Mouse (Mus musculus) gastrocnemius, adult 2 months (tissue): ENCODE results near the gene Fam227a. TPM values are rescaled to one million over a fixed set of nuclear protein-coding genes. Genes with fewer than 3 reads are reported as not detected.
A peak's percentile ranks its signal among the peaks of the same experiment; 100 is the strongest.

ENCODE experiments used
- DNase-seq: peaks from one replicate; pipeline ENCODE4 v3.0.0; 2022
- H3K27ac ChIP-seq: fragments of 200-600 bp; 2 replicates; pipeline ENCODE4 v1.8.1; 2022; ENCODE audit warnings: mild to moderate bottlenecking
- H3K4me3 ChIP-seq: fragments of 200-600 bp; 2 replicates; pipeline ENCODE4 v1.8.1; 2022; ENCODE audit warnings: mild to moderate bottlenecking, moderate library complexity
- CTCF ChIP-seq: fragments of 200-600 bp; IDR thresholded peaks from 2 replicates; pipeline ENCODE4 v1.8.1; 2022; ENCODE audit warnings: antibody characterized with exemption, mild to moderate bottlenecking, moderate library complexity
- intact Hi-C: fragments of 180-260 bp; cut with DNase I; formaldehyde crosslinking; loops from one replicate; pipeline ENCODE4 v1.15.1; 2025
- total RNA-seq, 2 experiments: library from RNA; stranded (reverse); gene quantifications; 2 replicates each; pipeline ENCODE4 v1.2.3; 2021

Fam227a gene
- total RNA-seq, 2 experiments from 2014 or later, result 0.47 to 0.84 TPM

DNA sequence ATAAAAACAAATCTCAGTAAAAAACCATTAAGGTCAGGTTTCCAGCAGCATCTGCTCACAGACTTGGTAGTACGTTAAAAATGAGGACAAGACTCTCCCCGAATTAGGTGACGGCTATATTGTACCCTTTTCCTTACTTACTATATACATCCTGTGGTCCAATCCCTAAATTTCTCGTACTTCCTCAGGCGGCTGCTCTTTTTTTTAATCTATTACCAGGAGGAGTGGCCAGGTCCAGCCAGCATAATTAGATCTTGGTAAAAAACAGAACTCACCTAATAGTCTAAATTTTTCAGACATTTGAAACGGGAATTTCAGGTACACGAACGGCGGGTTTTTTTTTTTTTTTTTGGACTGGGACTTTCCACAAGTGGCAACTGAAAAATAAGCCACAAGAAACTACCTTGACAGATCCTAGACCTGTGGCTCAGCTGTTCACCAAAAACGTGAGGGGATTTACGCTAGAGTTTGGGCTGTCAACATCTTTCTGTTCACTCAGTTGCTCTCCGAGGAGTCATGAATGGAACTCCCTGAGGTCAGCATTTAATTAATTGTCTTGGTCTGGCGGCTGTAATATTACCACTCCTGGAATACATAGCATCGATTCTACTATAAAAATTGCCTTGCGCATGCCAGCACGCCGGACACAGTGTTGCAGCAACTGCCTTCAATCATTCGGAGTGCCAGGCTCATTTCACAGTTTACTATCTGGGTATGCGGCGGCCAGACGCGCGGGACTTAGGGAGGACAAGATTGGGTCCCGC lies 31.1 kb upstream of the Fam227a start:
- DNase-seq, result no peak
- intact Hi-C loops, result loop anchor here (2.0 to 10.0 kb wide), 2 partner anchors 51 to 145 kb away; partner anchors contain the start of gene Ddx17
- TF ChIP-seq CTCF, result no peak
- peak overlapping the region; percentile 71 for H3K4me3 ChIP-seq
- H3K27ac ChIP-seq, result peak overlapping the region; percentile 98

DNA sequence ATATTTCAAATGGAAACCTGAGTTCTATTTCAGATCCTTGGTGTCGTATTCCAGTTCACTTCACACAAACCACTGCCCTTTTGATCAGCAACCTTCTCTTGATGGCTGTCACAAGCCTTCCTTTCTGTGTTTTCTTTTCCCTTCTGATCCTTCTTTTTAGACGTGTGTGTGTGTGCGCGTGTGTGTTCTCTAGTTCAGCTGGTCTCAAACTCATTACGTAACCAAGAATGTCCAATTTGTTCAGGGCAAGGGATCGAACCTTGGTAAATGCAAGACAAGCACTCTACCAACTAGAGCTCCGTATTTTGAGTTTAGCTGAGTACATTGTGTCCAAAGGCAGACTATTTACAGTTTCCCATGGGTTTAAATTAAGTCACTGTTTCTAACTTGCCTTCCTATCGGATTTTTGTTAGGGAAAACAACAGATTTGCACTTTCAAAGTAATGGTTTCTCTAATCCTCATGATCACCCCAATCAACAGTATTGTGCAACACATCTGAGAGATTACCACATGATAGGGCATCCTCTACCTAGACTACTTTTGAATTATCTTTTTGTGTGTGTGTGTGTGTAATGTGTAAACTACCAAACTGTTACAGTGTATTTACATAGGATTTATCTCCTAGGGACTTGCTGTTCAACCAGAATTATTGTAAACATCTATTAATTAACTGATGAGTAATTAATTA lies 29.7 kb upstream of the Fam227a start:
- H3K27ac ChIP-seq, result peak overlapping the region; percentile 98
- intact Hi-C loops, result loop anchor here (10.0 kb wide), 1 partner anchor 144 kb away; the partner anchor contains the start of gene Ddx17
- H3K4me3 ChIP-seq, result peak overlapping the region; percentile 90
- TF ChIP-seq CTCF, result no peak
- DNase-seq, result no peak

DNA sequence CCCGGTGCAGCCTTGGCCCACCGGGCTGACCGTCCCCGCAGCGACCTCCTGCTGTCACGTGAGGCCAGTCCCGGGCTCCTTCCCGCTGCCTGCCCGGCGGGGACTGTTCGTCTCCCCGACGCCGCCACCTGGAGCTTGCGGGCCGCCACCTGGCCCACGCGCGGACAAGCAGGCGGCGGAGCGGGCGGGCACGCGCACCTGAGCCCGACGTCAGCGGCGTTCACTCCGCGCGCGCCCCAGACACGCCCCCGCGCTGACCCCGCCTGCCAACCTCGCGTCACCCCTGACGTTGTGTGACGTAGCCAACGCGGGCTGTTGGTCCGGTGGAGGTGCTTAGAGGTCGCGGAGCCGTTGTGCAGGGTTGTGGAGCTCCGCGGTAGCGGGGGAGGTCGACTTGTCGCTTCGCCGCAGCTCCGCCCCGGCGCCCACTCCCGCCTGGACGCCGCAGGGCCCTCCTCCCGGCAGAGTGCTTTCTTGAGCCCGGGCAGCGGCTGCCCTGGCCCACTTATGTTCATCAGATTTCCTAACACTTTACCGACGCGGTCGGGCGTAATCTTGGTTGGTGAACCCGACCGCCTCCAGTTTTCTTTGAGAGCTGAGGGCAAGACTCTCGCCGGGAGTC lies 29.0 kb upstream of the Fam227a start, which contains the start of gene Josd1:
Gene Josd1 (minus strand): TSS at position 274 of the 622 bp plus-strand sequence.
- intact Hi-C loops, result loop anchor here (10.0 kb wide), 1 partner anchor 143 kb away; the partner anchor contains the start of gene Ddx17
- DNase-seq, result peak; percentile 98
- peak within 1 kb of the TSS; percentile 90 for H3K4me3 ChIP-seq
- peak within 1 kb of the TSS; percentile 98 for H3K27ac ChIP-seq
- TF ChIP-seq CTCF, result no peak

DNA sequence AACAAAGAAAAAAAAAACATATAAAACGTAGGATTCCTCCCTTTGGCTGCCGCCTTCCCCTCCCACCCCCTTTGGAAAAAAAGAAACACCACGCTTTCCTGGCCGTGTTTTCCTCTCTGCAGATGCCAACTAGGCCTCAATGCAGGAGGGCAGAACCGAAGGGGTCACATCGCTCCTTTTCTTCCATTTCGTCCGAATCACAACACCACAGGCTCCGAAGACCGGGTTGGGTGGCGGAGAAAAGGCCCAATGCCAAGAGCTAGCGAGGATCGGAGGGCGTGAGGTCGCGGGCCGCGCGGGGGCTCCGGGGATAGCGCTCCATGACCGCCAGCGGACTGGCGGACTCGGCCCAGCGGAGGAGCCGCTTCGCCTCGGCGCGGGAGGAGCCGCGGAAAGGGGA lies 28.4 kb upstream of the Fam227a start:
- no peak for TF ChIP-seq CTCF
- DNase-seq, result no peak
- peak overlapping the region; percentile 90 for H3K4me3 ChIP-seq
- H3K27ac ChIP-seq, result peak overlapping the region; percentile 98
- intact Hi-C loops, result loop anchor here (10.0 kb wide), 1 partner anchor 142 kb away; the partner anchor contains the start of gene Ddx17

DNA sequence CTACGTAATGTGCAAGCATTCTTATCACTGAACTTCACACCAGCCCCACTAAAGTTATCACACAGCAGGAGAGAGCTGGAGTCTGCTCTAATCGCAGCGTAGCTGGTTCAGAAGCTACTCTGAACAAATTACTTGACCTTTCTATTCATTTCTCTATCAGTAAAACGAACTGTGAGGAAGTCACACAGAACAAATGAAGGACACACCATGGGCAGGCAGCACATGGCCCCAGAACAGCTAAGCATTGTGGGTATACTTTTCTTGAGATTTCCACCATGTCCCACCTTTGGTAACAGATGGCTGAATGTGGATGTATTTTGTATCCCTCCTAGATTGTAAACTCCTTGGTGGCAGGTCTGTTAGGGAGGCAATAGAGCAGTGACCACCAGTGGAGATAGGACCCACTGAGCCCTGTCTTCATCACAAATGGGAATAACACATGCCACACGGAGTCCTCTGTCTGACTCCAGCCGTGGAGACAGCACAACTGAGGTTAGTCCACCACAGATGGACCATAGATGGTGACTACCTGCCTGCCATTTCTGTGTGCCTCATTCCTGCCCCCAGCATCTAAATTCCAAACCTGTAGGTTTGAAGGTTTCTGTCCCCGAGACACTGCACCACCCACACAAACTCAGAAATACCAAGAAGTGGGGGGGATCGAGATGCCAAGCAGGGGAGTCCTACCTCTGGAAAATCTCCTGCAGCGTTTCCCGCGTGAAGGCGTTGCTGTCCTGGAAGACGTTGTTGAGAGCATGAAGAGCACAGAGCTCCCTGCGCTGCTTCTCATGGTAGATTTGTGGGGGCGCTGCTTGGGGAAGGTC lies 27.5 kb upstream of the Fam227a start:
- DNase-seq, result no peak
- TF ChIP-seq CTCF, result no peak
- peak overlapping the region; percentile 90 for H3K4me3 ChIP-seq
- intact Hi-C loops, result loop anchor here (10.0 kb wide), 1 partner anchor 141 kb away; the partner anchor contains the start of gene Ddx17
- H3K27ac ChIP-seq, result peak overlapping the region; percentile 98

DNA sequence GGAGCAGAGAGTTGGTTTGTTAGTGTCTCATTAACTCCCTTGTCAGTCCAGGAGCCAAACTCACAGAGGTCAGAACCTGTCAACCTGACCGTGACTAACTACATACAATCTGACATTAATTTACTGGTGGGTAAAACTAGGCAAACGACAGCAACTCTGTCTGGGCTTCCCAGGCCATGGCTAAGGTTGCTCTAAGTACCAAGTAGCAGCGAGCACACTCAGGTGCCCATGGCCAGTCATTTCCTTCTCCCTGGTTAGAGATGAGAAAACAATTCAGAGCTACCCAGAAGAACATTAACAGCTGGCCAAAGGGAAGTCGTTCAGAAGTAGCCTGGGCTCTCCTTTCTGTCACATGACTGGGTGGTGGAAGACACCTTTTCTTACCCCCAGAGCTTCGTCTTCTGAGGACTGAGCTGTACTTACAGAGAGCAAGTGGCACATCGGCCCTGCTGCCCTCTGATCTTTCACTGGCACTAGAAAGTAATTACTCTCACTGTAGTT lies 26.4 kb upstream of the Fam227a start:
- peak overlapping the region; percentile 98 for H3K27ac ChIP-seq
- intact Hi-C loops, result loop anchor here (10.0 kb wide), 1 partner anchor 140 kb away; the partner anchor contains the start of gene Ddx17

DNA sequence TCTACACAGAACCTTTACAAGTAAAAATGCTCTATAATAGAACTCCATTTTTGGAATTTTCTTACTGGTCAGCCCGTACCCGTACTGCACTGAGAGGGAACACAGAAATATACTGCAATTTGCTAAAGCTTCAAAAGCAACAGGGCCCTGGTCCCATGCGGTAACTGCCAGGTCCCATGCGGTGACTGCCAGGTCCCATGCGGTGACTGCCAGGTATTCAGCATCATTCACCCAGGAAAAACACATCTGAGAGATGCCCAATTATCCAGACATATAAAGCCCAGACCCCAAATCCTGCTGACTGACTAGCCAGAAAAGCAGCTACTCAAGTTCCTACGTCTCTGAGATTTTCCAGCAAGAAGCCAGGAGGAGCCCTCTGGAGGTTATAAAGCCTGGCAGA lies 25.9 kb upstream of the Fam227a start:
- no peak for DNase-seq
- Histone ChIP-seq H3K27ac (peak overlapping the region; percentile 98), H3K4me3 (peak overlapping the region; percentile 90)
- TF ChIP-seq CTCF, result no peak
- intact Hi-C loops, result loop anchor here (10.0 kb wide), 1 partner anchor 140 kb away; the partner anchor contains the start of gene Ddx17

More for the DNA sequence above, 26.4 kb upstream of the Fam227a start:
- no peak for DNase-seq
- H3K4me3 ChIP-seq, result peak overlapping the region; percentile 90
- TF ChIP-seq CTCF, result no peak

DNA sequence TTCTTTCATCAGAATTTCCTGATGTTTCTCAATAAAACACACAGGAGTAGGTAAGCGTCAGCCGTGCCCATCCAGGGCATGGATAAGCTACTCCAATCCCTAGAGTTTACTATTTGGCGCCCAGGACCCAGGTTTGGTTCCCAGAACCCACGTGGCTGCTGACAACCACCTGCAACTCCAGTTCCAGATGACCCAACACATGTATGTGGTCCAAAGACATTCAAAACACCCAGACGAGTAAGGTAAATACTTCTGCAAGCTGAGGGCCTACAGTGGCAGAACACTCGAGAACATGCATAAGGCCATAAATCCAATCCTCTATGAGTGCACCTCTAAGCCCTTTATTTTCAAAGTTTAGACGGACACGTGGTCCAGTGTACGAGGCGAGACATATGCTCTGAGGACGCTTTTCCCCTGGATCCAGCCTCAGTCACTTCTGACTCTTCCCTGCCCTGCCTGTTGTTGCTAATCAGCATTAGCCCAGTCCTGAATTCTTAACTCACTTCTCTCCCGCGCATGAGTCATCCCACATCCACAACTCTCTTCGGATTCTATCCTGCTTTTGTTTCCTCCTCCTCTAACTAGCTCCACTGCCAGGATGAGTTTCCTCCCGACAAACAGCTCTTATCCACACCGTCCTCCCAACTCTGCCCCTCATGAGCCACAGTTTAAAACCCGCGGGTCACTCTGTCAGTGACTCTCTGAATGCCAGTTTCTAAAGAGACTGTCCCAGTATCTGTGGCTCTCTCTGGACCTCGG lies 25.1 kb upstream of the Fam227a start:
- H3K4me3 ChIP-seq, result peak overlapping the region; percentile 90
- DNase-seq, result no peak
- peak overlapping the region; percentile 98 for H3K27ac ChIP-seq
- TF ChIP-seq CTCF, result no peak
- intact Hi-C loops, result loop anchor here (1.0 to 10.0 kb wide), 2 partner anchors 13 to 139 kb away; partner anchors contain the start of gene Ddx17

DNA sequence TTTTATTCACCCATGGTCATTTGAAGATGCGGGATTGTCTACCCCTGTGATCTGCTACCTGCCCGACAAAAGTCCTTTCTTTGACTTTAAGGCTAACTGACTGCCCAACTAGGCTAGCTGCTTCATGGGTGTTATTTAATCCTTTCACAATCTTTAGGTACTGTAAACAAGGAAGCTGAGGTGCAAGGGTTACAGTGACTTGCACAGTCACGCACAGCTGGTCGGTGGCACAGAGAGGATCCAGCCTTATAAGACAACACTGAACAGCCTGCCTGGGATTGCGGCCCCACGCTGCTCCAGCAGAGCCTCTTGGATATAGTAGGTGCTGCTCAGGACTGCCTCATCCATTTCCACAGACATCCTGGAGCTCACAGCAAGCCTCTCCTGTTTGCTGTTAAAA lies 24.4 kb upstream of the Fam227a start:
- peak overlapping the region; percentile 98 for H3K27ac ChIP-seq
- no peak for TF ChIP-seq CTCF
- intact Hi-C loops, result loop anchor here (1.0 to 10.0 kb wide), 2 partner anchors 12 to 138 kb away; partner anchors contain the start of gene Ddx17
- H3K4me3 ChIP-seq, result peak overlapping the region; percentile 25; the same call in 1 of the 2 replicates
- no peak for DNase-seq

DNA sequence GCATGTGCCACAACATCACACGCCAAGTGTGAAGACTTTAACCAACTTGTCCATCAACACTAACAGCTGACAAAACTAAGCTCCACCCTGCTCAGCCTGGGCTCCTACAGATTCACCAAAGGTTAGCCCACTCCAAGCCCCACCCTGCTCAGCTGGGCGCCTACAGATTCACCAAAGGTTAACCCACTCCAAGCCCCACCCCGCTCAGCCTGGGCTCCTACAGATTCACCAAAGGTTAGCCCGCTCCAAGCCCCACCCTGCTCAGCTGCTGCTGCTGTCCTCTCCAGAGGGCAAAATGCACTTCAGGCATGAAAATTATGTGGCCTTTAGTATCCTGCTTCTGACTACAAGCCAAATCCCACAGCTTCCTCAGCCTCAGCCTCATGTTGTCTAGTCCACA lies 23.2 kb upstream of the Fam227a start:
- Histone ChIP-seq H3K27ac (peak overlapping the region; percentile 54; the same call in 1 of the 2 replicates), H3K4me3 (no peak overlapping the region)
- DNase-seq, result no peak

More for the DNA sequence above, 23.2 kb upstream of the Fam227a start:
- intact Hi-C loops, result loop anchor here (10.0 kb wide), 1 partner anchor 137 kb away; the partner anchor contains the start of gene Ddx17
- TF ChIP-seq CTCF, result no peak
